Mouse (Mus musculus): ENCODE measurements around the gene Dnaja3.

Dnaja3 gene

GRCm38 (mm10) chr16:4639831-4640237, at the start of gene Dnaja3, which contains the start of gene Vasn:
Gene Dnaja3, plus strand, starts transcription at chr16:4639989.
Gene Vasn, plus strand, starts transcription at chr16:4639941.
- DNase-seq, result peak; percentile 94

GRCm38 (mm10) chr16:4590236-4590635, 49.6 kb upstream of the Dnaja3 start:
- DNase-seq, result no peak

- DNase-seq, result peak; percentile 87
Measured at GRCm38 (mm10) chr16:4592909-4593875, 46.6 kb upstream of the Dnaja3 start.

GRCm38 (mm10) chr16:4593971-4594813, 45.6 kb upstream of the Dnaja3 start, which contains the start of gene Glis2:
Gene Glis2, plus strand, starts transcription at chr16:4594713.
- peak; percentile 87 for DNase-seq

DNA sequence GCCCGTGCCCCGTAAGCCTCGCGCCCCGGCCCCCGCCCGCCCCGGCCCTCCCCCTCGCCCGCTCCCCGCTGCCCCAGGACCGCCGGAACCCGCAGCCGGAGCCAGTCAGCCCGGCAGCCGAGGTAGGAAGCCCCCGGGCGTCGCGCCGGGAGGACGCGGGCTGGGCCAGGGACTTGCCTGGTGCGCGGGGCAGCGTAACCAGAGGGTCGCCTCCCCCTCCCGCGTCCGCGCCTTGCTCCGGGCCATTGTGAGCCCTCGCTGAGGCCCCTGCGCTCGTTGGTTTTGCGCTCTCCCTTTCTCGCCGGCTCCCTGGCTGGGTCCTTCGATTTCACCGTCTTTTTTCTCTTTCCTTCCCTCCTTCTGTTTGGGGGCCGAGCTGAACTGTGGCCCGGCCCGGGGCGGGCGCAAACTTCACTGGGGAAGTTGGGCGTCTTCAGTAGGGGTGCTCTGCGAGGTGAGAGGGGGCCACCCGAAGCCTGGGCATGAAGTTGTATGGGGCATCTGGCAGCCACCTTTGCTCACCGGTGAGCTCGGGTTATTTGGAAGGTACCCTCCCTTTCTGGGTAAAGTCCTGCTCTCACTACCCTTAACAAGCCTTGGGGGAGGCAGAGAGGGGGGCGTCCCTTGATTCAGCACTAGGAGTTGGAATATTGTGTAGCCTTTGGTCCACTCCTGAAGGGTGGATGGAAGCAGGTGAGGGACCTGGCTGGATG, 44.8 kb upstream of the Dnaja3 start:
- no peak for DNase-seq

DNA sequence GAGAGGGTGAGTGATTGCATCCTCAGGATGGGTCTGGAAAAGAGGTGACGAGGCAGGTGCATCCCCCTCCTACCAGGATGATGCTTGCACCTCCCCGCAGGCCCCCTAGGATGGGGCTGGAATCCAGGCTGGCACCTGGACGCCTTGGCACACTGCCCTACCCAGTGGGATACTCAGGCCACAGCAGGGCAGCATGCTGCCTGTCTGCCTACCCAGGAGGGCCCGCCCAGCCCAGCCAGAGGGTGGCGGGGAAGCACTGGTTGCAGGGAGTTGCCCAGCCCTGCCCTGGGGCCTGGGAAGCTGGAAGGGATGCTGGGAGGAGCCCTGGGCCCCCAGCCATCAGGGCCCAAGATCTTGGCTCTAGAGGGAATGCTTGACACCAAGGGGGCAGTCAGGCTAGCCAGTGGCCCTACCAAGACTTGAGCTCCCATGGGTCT, 44.2 kb upstream of the Dnaja3 start:
- DNase-seq, result peak; percentile 87

- peak; percentile 35 for DNase-seq
Measured at GRCm38 (mm10) chr16:4596141-4596728, 43.6 kb upstream of the Dnaja3 start.

DNA sequence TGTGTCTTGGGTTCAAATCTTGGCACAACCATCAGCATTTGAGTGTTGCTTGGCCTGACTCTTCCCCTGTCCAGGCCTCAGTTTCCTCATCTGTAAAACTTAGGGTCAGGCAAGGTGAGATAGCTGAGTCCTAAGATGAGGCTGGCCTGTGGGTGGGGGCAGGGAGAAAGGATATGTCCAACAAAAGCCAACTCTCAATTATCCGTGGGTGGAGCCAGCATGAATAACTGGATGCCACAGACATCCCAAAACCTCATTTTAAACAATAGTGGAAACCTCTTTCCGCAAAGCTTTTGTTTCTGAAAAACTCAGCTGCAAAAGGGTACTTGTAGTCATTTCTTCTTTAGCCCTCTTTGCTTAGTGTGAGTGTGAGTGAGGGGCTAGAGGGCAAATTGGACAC, 43.0 kb upstream of the Dnaja3 start:
- DNase-seq, result no peak

DNA sequence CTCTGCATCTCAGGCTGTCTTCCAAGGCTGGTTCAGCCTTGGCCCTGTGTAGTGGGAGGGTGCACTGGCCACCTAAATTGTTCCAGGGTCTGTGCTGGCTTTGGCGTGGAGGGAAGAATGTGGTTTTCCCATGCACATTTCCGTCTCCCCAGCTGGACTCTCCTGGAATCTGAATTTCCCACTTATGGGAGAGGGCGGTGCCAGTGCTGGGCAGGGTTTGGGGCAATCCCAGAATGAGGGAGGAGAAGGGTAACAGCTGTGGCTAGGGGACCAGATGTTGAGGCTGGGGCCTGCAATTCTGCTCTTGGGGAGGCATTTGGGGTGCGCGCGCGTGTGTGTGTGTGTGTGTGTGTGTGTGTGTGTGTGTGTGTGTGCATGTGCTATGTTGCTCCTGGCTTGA, 42.5 kb upstream of the Dnaja3 start:
- peak; percentile 15 for DNase-seq

GRCm38 (mm10) chr16:4598041-4598440, 41.7 kb upstream of the Dnaja3 start:
- DNase-seq, result peak; percentile 10

- DNase-seq, result peak; percentile 22
Measured at GRCm38 (mm10) chr16:4598891-4599543, 40.8 kb upstream of the Dnaja3 start.

DNA sequence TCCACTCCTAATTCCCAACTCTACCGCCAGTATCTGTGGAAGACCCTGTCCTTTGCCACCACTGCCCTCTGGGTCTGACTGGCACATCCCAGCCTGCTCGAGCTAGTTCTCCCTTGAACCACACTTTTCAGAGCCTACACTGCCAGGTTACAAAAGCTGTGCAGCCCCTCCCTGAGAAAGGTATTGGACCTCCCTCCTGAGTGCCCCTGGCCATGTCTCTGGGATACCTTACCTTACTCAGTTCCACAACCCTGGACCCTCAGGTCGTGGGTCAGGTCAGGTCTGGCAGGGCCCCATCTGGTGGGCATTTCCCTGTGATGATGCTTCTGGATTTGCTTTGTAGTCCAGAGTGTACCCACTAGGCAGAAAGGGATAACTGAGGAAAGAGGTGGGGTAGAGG, 40.2 kb upstream of the Dnaja3 start:
- DNase-seq, result no peak

- peak; percentile 93 for DNase-seq
Measured at GRCm38 (mm10) chr16:4600701-4601310, 39.0 kb upstream of the Dnaja3 start.

- DNase-seq, result peak; percentile 96
Measured at GRCm38 (mm10) chr16:4602189-4602588, 37.6 kb upstream of the Dnaja3 start.

- peak; percentile 93 for DNase-seq
Measured at GRCm38 (mm10) chr16:4602766-4603452, 36.9 kb upstream of the Dnaja3 start.

- no peak for DNase-seq
Measured at GRCm38 (mm10) chr16:4603453-4603837, 36.3 kb upstream of the Dnaja3 start.

DNA sequence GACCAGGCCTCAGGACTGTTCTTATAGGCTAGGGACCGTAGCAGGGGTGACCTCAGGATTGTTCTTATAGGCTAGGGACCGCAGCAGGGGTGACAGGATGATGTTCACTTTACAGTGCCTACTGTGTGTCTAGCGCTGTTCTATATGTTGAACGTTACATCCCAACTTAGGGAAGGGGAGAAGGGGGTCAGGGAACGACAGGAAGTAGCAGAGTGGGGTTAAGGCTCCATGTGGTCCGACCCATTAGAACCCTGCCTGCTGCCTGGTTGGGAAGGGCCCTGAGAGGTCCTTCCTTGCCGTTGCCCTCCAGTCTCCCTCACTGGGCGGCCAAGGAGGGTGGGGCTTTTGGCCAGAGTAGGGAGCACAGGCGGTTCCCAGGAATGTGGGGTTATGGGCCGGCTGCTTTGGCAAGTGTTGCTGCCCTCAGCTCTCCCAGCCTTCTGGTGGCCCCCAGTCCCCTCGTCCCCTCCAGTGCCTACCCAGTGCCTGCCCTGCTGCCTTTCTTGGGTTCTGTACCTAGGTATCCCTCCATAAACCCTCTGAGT, 35.4 kb upstream of the Dnaja3 start:
- DNase-seq, result peak; percentile 72

DNA sequence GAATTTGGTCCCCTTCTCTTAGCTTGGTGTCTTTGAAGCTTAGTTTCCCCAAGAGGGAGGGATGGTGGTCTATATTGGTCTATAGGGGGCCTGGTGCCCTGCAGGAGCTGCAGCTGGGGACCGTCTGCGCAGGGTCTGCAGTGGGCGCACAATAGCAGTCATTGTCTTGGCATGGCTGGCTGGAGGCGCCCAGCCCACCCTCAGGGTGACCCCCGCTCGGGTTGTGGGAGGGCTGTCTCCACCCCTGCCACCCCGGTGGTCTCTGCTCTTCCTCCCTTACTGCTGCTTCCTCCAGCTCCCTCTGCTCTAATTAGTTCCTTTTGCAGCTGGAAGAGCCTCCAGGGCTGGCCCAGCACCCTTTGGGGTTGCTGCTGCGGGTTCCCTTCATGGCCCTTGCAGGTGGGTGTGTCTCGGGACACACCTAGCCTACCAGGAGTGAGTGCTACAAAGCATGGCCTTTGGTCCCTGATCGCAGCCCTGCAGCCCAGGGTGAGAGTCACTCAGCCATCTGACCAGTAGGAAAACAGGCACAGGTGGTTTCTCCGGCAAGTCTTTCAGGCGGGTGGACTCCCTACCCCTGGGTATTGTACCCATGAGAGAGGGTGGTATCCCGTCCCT, 34.2 kb upstream of the Dnaja3 start:
- peak; percentile 61 for DNase-seq

DNA sequence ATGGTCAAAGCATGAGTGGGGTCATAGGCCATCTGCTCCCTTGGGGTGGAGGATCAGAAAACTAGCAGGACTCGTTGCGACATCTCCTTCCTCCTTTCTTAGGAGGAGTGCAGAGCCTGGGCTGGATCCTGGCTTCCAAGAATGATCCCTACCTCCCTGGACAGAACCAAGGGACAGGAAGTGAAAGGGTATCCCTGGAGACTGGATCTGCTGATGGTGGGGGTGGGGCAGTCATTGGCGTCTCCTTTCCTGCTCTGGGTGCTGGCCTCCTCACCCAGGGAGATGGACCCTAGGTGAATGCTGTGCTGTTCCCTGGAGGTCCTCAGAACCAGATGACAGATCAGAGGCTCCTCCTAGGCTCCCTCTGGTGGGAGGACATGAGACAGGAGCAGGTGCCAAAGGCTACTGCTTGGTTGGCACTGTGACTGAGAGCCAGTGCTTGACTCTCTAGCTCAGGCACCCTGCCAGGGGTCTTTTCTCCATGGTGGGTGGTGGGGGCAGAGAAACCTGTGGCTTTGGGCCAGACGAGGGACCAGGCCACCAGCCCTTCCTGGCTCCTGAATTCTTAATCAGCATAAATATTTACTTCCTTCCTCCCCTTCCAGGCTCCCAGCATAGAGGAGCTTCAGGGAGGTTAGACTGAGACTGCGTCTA, 33.2 kb upstream of the Dnaja3 start:
- DNase-seq, result peak; percentile 82
